Mouse (Mus musculus): ENCODE measurements around the gene Gm21319.
"Not testable (repeated sequence)": the region's sequence is repeated elsewhere in the genome, so short reads cannot be mapped to it uniquely, and the experiment has no call there.

Gm21319 gene

GRCm38 (mm10) chr12:87775655-87776054 lies at the start of gene Gm21319:
Gene Gm21319, minus strand, starts transcription at chr12:87775755.
- in situ Hi-C loops (cut with MseI, MboI) = not testable (repeated sequence)

GRCm38 (mm10) chr12:87816277-87816676 lies 40.7 kb upstream of the Gm21319 start, which contains the start of gene BB287469:
Gene BB287469, plus strand, starts transcription at chr12:87816577.
- in situ Hi-C loops (cut with MseI, MboI) = not testable (repeated sequence)

- in situ Hi-C loops (cut with MseI, MboI) = not testable (repeated sequence)
Observed at GRCm38 (mm10) chr12:87797971-87798370, 22.4 kb upstream of the Gm21319 start.

DNA sequence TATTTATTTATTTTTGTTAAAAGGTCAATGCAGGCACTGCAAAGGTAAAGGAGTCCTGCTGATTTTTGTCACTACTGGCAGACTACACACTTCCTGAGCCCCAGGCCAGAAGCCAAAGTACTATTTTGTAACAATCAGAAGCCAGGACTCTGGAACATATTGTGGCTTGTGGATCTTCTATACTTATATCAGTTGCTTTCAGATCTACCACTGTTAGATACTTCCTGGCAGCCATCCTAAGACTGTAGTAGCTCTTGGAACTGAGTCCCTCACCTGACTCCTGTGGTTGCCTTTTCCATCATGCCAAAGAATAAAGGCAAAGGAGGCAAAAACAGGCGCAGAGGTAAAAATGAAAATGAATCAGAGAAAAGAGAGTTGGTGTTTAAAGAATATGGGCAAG lies 19.7 kb upstream of the Gm21319 start, which contains the start of gene Gm21936:
Gene Gm21936 (plus strand): TSS at position 301 of the 400 bp plus-strand sequence.
- in situ Hi-C loops (cut with MseI, MboI) = not testable (repeated sequence)
